Comparison of ENCODE assay signal across 10 mouse cellular contexts in the genomic region with DNA sequence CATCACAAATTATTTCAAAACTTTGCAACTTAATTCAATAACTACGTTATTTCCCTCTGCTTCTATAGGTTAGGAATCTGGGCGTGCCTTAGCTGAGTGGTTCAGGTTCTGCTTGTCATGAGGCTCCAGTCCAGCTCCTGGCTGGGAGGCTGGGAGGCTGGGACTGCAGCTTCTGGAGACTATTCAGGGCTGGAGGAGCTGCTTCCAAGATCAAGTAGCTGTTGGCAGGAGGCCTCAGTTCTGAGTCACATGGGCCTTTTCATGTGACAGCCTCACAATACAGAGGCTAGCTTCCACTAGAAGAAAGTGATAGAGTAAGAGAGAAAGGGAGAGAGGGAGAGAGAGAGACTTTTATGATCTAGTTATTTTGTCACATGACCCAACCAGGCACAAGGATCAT.
DNase-seq lines count a peak whose midpoint lies in the region; ATAC-seq and TF ChIP-seq lines count a peak whose summit lies in the region.
"Had no signal": no experiment of that assay in that cellular context is flagged by ENCODE, and none has a peak within 500 bp of the region (broad histone marks: within the 10 kb centered on the region; RNA-seq: fewer than 3 reads in every experiment).

No protein-coding gene starts in this region.

- no peaks in the 10 kb centered on the region for H3K36me3 ChIP-seq in heart, embryonic 10.5 days
- H3K36me3 ChIP-seq in liver, postnatal 0 days (replicated peaks; ENCODE audit: insufficient read depth, low read length) = no peaks in the 10 kb centered on the region
- H3K36me3 ChIP-seq: embryonic facial prominence, embryonic 13.5 days had no signal

- H3K4me1 ChIP-seq in heart, embryonic 10.5 days = peaks cover 23% of the 10 kb centered on the region
- no peaks in the 10 kb centered on the region for H3K4me1 ChIP-seq in liver, postnatal 0 days (ENCODE audit: insufficient read depth)
- H3K4me1 ChIP-seq: megakaryocyte, embryonic 14.5 days had no signal

- no peak for TF ChIP-seq CTCF in gastrocnemius, adult 2 months (IDR thresholded peaks at IDR 0.05)
- no peak for TF ChIP-seq CTCF in liver, postnatal 0 days (IDR thresholded peaks at IDR 0.05; ENCODE audit: low read depth)

- H3K4me2 ChIP-seq in liver, postnatal 0 days (ENCODE audit: low read depth, low read length) = no peak overlapping the region
- H3K4me2 ChIP-seq: embryonic facial prominence, embryonic 13.5 days had no signal

- DNase-seq in heart, adult 18-20 months = peak; percentile 86
- DNase-seq in heart, embryonic 10.5 days (ENCODE audit: low spot score) = no peak
- peak; percentile 61 for DNase-seq in adrenal gland, postnatal 14 days
- DNase-seq in gastrocnemius, adult 2 months = peak; percentile 77
- peak; percentile 18 for DNase-seq in kidney, postnatal 14 days
- DNase-seq in lung, postnatal 14 days = peak; percentile 65
- DNase-seq in liver, postnatal 0 days = no peak
- DNase-seq in T-cell, adult 2 months (ENCODE audit: low spot score) = no peak

- ATAC-seq in liver, postnatal 0 days = no peak

- H3K27ac ChIP-seq in heart, embryonic 10.5 days = no peak overlapping the region
- H3K27ac ChIP-seq in gastrocnemius, adult 2 months = 0 out of 2 replicates have a peak overlapping the region, but pooled peaks have one; percentile 8
- H3K27ac ChIP-seq in liver, postnatal 0 days (ENCODE audit: low read depth) = no peak overlapping the region
- H3K27ac ChIP-seq: embryonic facial prominence, embryonic 13.5 days had no signal

- no peaks in the 10 kb centered on the region for H3K9me3 ChIP-seq in heart, embryonic 10.5 days
- no peaks in the 10 kb centered on the region for H3K9me3 ChIP-seq in liver, postnatal 0 days (ENCODE audit: low read length)
- H3K9me3 ChIP-seq: embryonic facial prominence, embryonic 13.5 days; megakaryocyte, embryonic 14.5 days had no signal

- TF ChIP-seq EP300 in liver, postnatal 0 days (IDR thresholded peaks at IDR 0.05; ENCODE audit: low read depth) = no peak

- H3K27me3 ChIP-seq in heart, embryonic 10.5 days (ENCODE audit: insufficient read depth, poor library complexity, severe bottlenecking) = no peaks in the 10 kb centered on the region
- no peaks in the 10 kb centered on the region for H3K27me3 ChIP-seq in liver, postnatal 0 days (ENCODE audit: insufficient read depth, low read length)
- H3K27me3 ChIP-seq: embryonic facial prominence, embryonic 13.5 days; megakaryocyte, embryonic 14.5 days had no signal

- intact Hi-C loops in gastrocnemius, adult 2 months (cut with DNase I) = no loop called here

- no peak overlapping the region for H3K9ac ChIP-seq in liver, postnatal 0 days (replicated peaks)
- H3K9ac ChIP-seq: embryonic facial prominence, embryonic 13.5 days had no signal

- 69% methylated on average over 2 of the region's 2 CpGs for WGBS in heart, embryonic 10.5 days
- WGBS in liver, postnatal 0 days (ENCODE audit: insufficient replicate concordance) = 79% methylated on average over 2 of the region's 2 CpGs

- H3K4me3 ChIP-seq in heart, embryonic 10.5 days = no peak overlapping the region
- no peak overlapping the region for H3K4me3 ChIP-seq in gastrocnemius, adult 2 months
- H3K4me3 ChIP-seq in liver, postnatal 0 days (ENCODE audit: low read depth, low read length) = no peak overlapping the region
- H3K4me3 ChIP-seq: embryonic facial prominence, embryonic 13.5 days; megakaryocyte, embryonic 14.5 days had no signal

Comparison
In these comparisons a context has a peak if more than half of its experiments do, and no peak if none do; other contexts are left out.
1. DNase-seq: peak in heart, adult 18-20 months (2 of 2), adrenal gland, postnatal 14 days (single experiment), gastrocnemius, adult 2 months (single experiment), kidney, postnatal 14 days (single experiment) and lung, postnatal 14 days (single experiment); none in heart, embryonic 10.5 days (single experiment), liver, postnatal 0 days (single experiment) and T-cell, adult 2 months (single experiment).